Mouse (Mus musculus): ENCODE results near the gene Spaca3.

Spaca3 gene

DNA sequence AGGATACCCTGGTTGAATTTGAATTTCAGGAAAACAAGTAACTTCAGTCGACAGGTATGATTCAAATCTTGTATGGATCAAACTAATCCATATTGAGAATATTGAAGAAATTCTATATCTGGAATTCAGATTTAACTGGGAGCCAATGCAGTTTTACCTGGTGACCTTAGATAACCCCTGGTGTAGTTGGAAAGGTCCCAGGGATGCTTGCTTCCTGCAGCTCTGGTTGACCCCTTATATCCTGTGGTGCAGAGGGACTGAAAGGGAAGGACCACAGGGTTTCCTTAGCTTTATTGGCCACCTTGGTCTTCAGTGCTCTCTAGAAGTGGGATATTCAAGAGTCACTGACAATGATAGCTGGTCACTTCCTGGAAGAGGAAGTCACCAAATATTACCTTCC lies 9.9 kb downstream of the Spaca3 start:
- no peak for DNase-seq (ENCODE audit: low spot score)

DNA sequence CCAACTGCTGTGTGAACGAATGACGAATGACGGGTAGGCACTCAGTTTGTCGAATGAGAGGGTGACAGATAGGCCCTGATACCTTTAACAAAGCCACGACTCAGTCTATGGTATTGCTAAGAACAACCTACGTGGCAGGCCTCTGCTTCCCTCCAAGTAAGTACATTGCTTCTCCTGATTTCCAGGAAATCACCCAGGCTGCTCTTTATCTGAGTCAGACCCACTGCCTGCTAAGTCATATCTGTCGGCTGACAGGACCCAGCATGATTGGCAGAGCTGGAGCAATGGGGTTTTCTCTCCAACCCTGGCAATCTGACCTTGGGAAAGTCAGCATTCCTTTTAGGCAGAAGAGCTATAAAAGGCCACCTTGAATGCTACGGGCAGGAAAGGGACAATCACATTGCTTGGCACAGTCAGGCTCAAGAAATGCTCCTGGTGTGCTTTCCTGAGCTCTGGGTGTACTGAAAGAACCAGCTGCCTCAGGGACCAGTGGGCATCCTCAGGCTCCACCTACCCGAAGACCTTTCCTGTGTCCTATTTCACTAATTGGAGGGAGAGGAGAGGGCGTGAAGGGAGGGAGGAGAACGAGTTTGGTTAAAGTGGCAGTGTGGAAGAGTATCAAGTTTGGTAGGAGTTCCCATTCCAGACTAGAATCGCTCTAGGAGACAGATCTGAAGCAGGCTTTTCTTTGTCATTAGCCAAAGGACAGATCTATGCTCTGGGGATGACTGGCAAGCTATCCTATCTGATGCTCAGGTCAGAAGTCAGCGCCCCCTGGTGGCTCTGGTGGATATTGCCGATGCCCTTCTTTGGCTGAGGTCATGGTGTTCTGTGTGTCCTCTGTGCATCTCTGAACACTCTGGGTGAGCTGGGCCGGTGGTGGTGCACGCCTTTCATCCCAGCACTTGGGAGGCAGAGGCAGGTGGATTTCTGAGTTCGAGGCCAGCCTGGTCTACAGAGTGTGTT lies 14.6 kb downstream of the Spaca3 start:
- DNase-seq (ENCODE audit: low spot score) = peak; percentile 75

DNA sequence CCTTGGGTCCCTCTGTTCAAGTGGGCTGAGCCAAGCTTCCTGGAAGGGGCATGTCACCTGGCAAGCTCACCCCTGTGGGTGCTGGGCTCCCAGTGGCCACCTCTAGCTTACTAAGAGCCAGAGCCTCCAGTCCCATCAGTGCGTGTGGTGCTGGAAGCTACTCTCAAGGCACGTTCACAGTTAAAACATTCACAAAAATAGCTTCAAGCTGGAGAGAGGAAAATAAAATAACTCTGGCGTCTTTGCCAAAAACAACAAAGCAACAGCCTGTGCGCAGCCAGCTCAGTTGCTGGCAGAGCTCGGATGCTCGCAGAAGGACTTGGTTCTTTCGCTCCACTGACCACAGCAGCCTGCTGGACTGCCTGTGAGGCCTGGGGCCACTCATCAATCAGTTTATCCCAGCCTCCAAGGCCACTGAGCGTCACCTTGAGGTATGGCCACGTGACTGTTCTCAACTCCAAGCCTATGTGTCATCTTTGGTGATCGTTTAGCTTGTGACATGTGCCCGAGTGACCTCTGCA lies 19.0 kb downstream of the Spaca3 start:
- DNase-seq (ENCODE audit: low spot score) = peak; percentile 16

DNA sequence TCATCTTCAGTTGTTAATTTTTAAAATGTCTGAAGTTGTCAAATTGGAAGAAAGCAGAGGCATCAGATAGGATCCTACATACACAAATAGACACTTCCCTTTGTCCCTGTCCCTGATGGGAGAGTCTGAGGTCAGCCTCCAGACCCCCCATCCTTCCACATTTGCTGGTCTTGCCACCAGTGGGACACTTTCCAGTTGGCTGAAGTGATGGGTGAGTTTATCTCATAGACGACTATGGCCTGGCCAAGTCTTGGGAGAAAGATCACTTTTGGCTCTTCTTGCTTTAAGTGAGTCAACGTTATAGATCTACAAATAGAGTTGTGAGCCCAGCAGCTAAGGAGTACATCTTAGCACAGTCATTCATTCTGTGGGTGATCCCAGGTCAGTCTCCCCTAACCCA lies 19.9 kb downstream of the Spaca3 start:
- DNase-seq (ENCODE audit: low spot score) = no peak

DNA sequence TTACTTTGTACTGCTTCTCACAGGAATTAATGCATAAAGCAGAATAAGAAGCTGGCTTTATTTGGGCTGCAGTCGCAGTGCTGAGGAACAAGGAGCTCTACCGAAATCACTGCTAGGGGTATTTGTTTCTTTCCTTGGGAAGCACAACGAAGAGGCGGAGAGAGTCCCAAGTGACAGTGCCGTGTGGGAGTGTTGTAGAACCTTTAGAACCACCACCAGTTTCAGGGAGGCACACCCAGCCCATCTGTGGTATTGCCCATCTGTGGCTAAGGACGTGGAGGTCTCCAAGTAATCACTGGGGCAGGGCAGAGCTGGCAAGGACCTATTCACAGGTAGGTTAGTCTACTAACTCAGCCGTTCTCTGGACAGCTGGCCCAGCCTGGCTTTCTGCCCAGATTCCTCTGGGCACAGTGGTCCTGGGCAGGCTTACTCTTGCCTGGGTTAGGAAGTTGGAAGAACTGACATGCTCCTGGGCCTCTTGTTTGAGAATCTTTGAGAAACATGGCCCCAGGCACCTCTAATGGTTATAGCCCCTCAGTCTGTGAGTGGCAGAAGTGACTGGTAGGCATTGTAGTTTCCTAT lies 24.2 kb downstream of the Spaca3 start:
- DNase-seq (ENCODE audit: low spot score) = no peak

DNA sequence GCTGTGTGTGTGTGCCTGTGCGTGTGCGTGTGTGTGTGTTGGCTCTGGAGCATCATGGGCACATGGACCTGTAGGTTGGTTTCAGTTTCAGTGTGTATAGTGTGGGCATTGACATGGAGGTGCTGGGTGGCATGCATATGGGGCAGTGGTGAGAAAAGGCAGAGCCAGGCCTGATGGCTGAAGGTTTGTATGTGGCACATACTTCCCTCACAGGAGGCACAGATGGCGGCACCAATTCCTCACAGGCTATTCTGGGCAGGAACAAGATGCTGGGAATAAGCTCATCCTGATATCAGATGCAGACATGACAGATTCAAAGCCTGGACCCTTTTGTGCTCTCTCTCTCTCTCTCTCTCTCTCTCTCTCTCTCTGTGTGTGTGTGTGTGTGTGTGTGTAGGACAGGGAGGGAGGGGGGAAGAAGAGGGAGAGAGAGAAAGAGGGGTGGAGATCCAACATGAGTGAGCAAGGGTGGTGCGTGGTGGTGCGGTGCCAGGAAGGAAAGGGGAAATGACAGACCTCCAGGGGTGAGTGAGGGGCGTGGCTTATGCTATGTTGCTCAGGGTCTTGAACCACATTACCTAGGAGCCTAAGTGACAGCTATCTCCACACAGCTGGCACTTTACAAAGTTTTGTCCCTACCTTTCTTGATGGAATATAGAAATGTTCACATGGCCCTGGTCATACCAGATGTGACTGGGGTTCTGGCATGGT lies 26.5 kb downstream of the Spaca3 start:
- DNase-seq (ENCODE audit: low spot score) = no peak

DNA sequence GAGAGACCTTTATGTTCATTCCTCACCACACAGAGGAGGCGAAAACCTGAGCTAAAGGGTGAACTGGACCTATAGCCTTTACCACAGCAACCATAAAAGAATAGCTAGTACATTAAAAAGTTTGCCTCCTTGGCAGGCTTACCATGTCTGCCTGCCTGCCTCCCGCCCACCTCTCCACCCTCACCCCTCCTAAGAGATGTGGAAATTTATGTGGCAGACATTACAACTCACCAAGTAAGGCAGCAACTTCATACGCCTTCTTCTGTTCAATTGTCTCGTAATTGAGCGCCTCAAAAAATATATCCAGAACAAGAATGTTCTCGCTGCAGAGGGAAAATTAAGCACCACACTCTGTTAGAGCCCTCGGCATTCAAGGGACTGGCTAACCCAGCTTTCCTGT lies 28.2 kb downstream of the Spaca3 start:
- no peak for DNase-seq (ENCODE audit: low spot score)

DNA sequence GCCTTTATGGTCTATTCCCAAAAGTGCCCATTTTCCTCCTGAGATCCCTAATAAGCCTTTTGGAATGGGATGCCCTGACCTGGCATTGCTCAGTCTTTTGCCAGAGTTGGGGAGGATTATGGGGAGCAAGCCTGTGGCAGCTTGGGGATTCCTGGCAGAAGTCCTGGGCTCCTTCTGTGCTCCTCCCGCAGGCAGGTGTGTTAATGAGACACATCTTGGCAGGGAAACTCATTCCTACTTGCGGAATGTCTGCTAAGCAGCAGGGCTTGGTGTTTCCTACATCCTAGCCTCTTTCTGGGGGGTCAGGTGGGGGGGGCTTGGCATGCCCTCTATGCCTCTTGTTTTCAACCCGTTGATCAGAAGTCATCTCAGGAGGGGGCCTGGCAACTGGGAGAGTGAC lies 28.9 kb downstream of the Spaca3 start:
- no peak for DNase-seq (ENCODE audit: low spot score)

DNA sequence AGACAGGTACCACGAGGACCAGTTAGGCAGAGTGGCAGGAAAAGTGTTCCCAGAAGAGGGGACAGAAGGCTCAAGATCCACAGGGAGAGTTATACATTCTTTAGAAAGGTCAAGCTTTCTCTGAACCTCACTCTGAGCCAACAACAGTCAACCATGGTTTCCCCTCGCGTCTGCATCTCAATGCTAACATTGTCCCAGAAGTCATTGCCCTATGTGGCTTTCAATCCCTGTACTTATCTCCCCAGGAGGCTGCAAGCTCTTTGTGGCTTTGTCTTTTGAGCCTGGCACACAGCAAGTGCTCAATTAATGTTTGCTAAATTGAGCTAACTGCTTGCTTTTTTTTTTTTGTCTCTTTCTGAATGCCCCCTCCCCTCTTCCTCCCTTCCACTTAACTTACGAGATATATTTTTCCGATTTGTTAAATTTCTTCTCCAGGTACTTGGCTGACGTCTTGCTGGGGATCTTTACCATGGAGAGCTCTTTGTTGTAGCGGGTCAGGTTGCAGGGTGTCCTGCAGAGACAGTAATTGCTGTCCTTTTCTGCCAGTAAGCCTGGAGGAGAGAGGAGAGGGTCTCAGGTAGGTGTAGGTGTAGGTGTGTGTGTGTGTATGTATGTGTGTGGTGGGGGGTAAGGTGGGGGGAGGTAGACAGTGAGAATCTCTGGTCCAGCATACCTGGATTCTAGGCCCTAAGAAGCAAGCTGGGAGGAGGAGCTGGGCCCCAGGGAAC lies 31.3 kb downstream of the Spaca3 start:
- DNase-seq (ENCODE audit: low spot score) = peak; percentile 9

DNA sequence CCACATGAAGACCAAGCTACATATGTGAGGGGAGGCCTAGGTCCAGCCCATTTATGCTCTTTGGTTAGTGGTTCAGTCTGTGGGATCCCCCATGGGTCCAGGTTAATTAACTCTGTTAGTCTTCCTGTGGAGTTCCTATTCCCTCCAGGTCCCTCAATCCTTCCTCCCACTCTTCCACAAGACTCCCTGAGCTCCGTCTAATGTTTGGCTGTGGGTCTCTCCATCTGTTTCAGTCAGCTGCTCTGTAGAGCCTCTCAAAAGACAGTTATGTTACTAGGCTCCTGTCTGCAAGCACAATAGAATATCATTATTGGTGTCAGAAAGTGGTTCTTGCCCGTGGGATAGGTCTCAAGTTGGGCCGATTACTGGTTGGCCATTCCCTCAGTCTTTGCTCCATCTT lies 37.7 kb downstream of the Spaca3 start:
- DNase-seq (ENCODE audit: low spot score) = no peak

DNA sequence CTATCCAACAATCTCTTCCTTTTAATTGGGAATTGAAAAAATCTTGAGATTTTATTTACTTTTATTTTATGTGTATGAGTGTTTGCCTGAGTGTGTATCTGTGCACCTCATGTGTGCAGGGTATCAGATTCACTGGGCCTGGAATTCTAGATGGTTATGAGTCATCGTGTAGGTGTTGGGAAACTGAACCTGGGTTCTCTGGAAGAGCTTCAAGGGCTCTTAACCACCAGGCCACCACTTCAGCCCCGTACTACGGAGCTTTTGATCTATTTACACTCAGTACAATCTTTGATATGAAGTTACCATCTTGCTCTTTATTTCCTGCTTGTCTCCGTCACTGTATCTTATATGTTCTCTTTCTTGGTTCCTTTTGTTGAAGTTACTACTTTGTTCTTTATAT lies 42.4 kb downstream of the Spaca3 start:
- DNase-seq (ENCODE audit: low spot score) = no peak

DNA sequence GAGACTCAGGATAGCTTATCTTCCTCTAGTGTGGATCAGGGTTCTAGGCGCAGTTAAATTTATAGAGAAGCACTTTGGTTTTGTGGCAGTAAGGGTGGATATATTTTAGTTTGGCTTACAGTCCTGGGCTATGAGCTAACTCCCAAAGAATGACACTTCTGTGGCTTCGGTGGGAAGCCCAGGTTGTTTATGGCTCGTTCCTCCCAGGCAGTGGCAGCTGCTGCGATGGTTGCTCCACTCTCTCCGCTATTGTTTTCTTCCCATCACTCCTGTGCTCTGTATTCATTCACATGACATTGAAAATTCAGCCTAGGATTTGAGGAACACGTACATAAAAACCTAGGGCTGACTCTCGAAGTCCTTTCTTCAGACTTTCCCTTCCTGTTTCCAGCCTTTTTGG lies 44.5 kb downstream of the Spaca3 start:
- DNase-seq (ENCODE audit: low spot score) = no peak

DNA sequence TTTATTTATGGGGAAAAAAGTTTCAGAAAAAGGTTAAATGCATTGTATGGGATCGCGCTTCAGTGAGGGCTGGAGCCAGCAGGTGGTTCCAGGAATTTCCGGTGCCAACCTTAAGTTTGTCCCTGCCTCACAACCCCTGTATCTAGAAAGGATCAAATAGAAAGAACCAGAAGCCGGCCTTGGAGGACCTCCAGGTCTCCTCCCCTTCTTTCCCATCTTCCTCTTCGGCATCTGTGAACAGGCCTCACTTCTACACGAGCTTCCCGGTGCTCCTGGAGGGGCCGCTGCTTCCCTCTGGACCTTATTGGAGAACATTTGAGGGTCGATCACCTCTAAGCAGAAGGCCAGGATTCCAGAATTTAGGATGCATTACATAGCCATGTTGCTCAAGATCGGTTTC lies 45.3 kb downstream of the Spaca3 start:
- DNase-seq (ENCODE audit: low spot score) = no peak

DNA sequence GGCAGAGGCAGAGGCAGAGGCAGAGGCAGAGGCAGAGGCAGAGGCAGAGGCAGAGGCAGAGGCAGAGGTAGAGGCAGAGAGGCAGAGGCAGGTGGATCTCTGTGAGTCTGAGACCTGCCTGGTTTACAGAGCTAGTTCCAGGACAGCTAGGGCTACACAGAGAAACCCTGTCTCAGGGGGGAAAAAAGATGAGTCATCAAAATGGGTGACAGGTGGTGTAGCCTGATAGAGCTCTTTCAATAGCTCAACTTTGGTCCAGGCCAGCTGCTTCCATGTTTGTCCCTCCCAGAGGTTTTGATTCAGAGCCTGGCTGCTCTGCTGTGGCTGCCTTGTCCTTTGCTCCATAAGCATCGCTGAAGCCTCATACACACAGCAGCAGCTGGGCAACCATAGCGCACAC lies 46.4 kb downstream of the Spaca3 start:
- DNase-seq (ENCODE audit: low spot score) = no peak

DNA sequence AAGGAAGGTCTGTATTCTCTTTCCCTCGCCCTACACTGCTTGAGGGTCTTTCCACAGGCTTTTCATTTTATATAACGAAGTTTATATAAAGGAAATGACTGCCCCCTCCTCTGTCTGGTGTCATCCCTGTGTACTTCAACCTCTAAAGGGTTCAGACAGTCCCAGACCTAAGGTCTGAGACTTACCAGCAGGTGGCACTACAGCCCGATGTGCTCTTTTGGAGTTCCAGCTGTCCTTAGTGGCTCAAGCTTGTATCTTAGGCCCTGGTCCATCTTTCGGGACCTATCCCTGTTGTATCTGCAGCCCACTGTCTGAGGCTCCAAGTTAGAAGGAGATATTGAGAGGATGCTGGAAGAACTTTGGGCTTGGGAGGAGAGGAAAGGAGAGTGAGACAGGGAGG lies 48.3 kb downstream of the Spaca3 start:
- DNase-seq (ENCODE audit: low spot score) = peak; percentile 82

DNA sequence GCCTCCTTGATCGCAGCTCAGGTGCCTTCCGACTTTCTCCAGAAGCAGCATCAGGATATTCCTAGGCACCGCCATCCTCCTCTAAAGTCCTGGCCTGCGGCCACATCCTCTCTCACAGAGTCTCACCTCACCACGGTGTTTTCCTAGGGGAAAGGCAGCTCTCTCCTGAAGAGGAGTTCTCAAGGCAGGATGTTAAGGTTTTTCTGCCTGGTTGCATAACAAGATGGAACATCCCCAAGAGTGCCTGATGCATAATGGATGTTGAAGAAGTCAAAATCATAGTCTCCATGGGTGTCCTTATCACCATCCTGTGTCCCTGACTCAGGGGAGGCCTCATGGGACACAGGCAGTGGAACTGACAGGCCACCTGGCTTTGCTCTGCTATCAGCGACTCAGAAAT lies 49.7 kb downstream of the Spaca3 start:
- no peak for DNase-seq (ENCODE audit: low spot score)

DNA sequence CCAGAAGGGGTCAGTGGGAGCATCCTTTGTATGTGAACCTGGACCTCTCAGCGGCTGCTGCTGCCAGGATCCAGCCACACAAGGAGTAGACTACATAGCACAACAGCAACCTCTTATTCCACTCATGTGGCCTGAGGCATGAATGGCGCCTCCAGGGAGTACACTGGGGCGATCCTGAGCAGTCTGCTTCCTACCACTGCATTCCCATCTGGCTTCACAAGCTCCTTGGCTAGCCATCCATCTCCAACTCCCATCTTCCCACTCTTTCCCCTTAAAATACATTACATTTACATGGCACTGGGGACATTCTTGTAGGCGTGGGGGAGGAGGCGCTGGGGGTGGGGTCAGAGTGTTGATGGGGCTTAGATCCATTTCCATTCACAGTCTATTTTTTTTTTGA lies 54.6 kb downstream of the Spaca3 start:
- no peak for DNase-seq (ENCODE audit: low spot score)

DNA sequence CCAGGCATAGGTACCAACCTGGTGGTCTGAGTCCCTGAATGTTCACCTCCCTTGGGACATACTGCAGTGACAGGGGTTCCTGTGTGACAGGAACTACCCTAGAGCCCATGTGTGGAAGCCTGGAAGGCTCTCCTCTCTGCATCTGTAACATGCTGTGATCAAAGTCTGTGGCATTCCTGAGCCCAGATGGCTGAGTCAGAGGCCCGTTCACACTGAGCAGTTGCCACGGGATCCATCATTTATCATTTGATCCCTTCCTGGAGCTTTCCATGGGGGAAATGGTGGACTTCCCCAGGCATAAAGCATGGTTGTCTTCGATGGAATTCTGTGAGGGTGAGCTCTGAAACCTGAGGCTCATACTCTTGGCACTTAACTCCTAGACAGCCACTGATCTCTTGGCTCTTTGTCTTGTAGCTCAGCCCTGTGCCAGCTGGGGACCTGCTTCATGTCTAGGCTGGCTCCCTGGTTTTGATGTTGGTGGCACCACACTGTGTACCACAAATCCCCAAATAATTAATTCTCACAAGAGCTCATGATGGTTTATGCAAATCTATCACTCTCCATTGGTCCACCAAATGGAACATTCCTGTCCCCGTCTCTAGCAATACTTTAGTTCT lies 55.4 kb downstream of the Spaca3 start:
- DNase-seq (ENCODE audit: low spot score) = no peak
